In genomic region chr17:85931955-85932354, GRCm38 (mm10) we compare ENCODE assay signal across 29 mouse cellular contexts.
DNase-seq lines count a peak whose midpoint lies in the region; ATAC-seq and TF ChIP-seq lines count a peak whose summit lies in the region.
"Had no signal": no experiment of that assay in that cellular context is flagged by ENCODE, and none has a peak within 500 bp of the region (broad histone marks: within the 10 kb centered on the region; RNA-seq: fewer than 3 reads in every experiment).

No protein-coding gene starts in this region.

- peaks cover 3% of the 10 kb centered on the region; the same call in 1 of the 2 replicates for H3K9me3 ChIP-seq in forebrain, embryonic 10.5 days
- H3K9me3 ChIP-seq in forebrain, embryonic 14.5 days (replicated peaks; ENCODE audit: control insufficient read depth, low read length) = no peaks in the 10 kb centered on the region
- H3K9me3 ChIP-seq in CH12.LX (replicated peaks; ENCODE audit: low read length) = peaks cover 2% of the 10 kb centered on the region
- H3K9me3 ChIP-seq in limb, embryonic 10.5 days (replicated peaks) = no peaks in the 10 kb centered on the region
- peaks cover 1% of the 10 kb centered on the region for H3K9me3 ChIP-seq in limb, embryonic 13.5 days
- H3K9me3 ChIP-seq in hindbrain, embryonic 10.5 days = peaks cover 2% of the 10 kb centered on the region
- H3K9me3 ChIP-seq: heart, embryonic 15.5 days had no signal

- no peak for TF ChIP-seq POLR2A in CH12.LX (IDR thresholded peaks at IDR 0.05; ENCODE audit: low read depth, low read length)

- H3K4me3 ChIP-seq in forebrain, embryonic 10.5 days = no peak overlapping the region
- no peak overlapping the region for H3K4me3 ChIP-seq in forebrain, embryonic 14.5 days (ENCODE audit: low read depth, low read length)
- H3K4me3 ChIP-seq in CH12.LX (replicated peaks in 1 of 3; ENCODE audit: low read depth in 2 of 3, low read length in 2 of 3, poor library complexity in 1 of 3) = no peak overlapping the region
- 0 out of 2 replicates have a peak overlapping the region, but pooled peaks have one; percentile 34 for H3K4me3 ChIP-seq in limb, embryonic 10.5 days
- no peak overlapping the region for H3K4me3 ChIP-seq in limb, embryonic 13.5 days
- no peak overlapping the region for H3K4me3 ChIP-seq in hindbrain, embryonic 10.5 days
- H3K4me3 ChIP-seq: embryonic facial prominence, embryonic 13.5 days; erythroblast, embryonic 14.5 days; forebrain, embryonic 13.5 days; heart, embryonic 12.5 days; heart, embryonic 15.5 days had no signal

- in situ Hi-C loops in CH12.LX (cut with MboI; ENCODE audit: low pct_ligation_motif_present, low pct_unique_long_range_greater_than_20kb, low sequenced_read_pairs) = no loop called here

- no peaks in the 10 kb centered on the region for H3K79me2 ChIP-seq in CH12.LX (replicated peaks; ENCODE audit: control insufficient read depth, extremely low read depth, insufficient read depth, poor library complexity, severe bottlenecking)

- H3K4me1 ChIP-seq in forebrain, embryonic 10.5 days = peaks cover 33% of the 10 kb centered on the region
- H3K4me1 ChIP-seq in forebrain, embryonic 14.5 days (ENCODE audit: control insufficient read depth, insufficient read depth, low read length) = no peaks in the 10 kb centered on the region
- H3K4me1 ChIP-seq in CH12.LX (ENCODE audit: control insufficient read depth in 1 of 2, insufficient read depth in 2 of 2) = peaks cover 11 to 34% of the 10 kb centered on the region in 2 experiments
- H3K4me1 ChIP-seq in limb, embryonic 10.5 days = peaks cover 87% of the 10 kb centered on the region
- peaks cover 82% of the 10 kb centered on the region for H3K4me1 ChIP-seq in limb, embryonic 13.5 days
- H3K4me1 ChIP-seq in hindbrain, embryonic 10.5 days (replicated peaks) = peaks cover 35% of the 10 kb centered on the region
- H3K4me1 ChIP-seq: heart, embryonic 12.5 days; heart, embryonic 15.5 days had no signal

- no peak for TF ChIP-seq RAD21 in CH12.LX (IDR thresholded peaks at IDR 0.05; ENCODE audit: low read depth, low read length)

- dilution Hi-C loops in CH12.LX (cut with MboI; ENCODE audit: extremely low pct_ligation_motif_present, extremely low pct_unique_long_range_greater_than_20kb, low sequenced_read_pairs) = no loop called here

- H3K36me3 ChIP-seq in forebrain, embryonic 10.5 days (replicated peaks) = no peaks in the 10 kb centered on the region
- H3K36me3 ChIP-seq in forebrain, embryonic 14.5 days (ENCODE audit: control insufficient read depth, insufficient read depth, low read length) = no peaks in the 10 kb centered on the region
- no peaks in the 10 kb centered on the region for H3K36me3 ChIP-seq in CH12.LX (replicated peaks in 1 of 2; ENCODE audit: control insufficient read depth in 1 of 2, insufficient read depth in 1 of 2, low read length in 1 of 2)
- no peaks in the 10 kb centered on the region; the same call in 1 of the 2 replicates for H3K36me3 ChIP-seq in limb, embryonic 10.5 days
- no peaks in the 10 kb centered on the region for H3K36me3 ChIP-seq in limb, embryonic 13.5 days
- H3K36me3 ChIP-seq in hindbrain, embryonic 10.5 days = no peaks in the 10 kb centered on the region
- H3K36me3 ChIP-seq: embryonic facial prominence, embryonic 13.5 days; G1E; heart, embryonic 12.5 days; heart, embryonic 15.5 days had no signal

- H3K27ac ChIP-seq in forebrain, embryonic 10.5 days = 0 out of 2 replicates have a peak overlapping the region, but pooled peaks have one; percentile 8
- no peak overlapping the region for H3K27ac ChIP-seq in forebrain, embryonic 14.5 days (ENCODE audit: low read depth, low read length)
- H3K27ac ChIP-seq in CH12.LX (ENCODE audit: insufficient read depth, low read depth) = peak overlapping the region; percentile 2; the same call in 1 of the 2 replicates
- H3K27ac ChIP-seq in limb, embryonic 10.5 days = peak overlapping the region; percentile 88
- peak overlapping the region; percentile 87 for H3K27ac ChIP-seq in limb, embryonic 13.5 days
- H3K27ac ChIP-seq in hindbrain, embryonic 10.5 days = no peak overlapping the region
- H3K27ac ChIP-seq: forebrain, embryonic 13.5 days; heart, embryonic 15.5 days; hindbrain, embryonic 14.5 days; hindbrain, postnatal 0 days had no signal

- no peak for DNase-seq in forebrain, embryonic 10.5 days (ENCODE audit: extremely low spot score, low spot score)
- no peak for DNase-seq in forebrain, embryonic 14.5 days (ENCODE audit: low spot score)
- peak; percentile 74 for DNase-seq in CH12.LX (ENCODE audit: extremely low read depth)
- peak; percentile 56 for DNase-seq in limb, embryonic 10.5 days (ENCODE audit: low spot score)
- DNase-seq in layer of hippocampus, postnatal 10 days (ENCODE audit: low spot score in 2 of 2) = no peak
- DNase-seq in hindbrain, embryonic 10.5 days (ENCODE audit: low spot score) = no peak
- DNase-seq in lung, postnatal 36 days = no peak
- DNase-seq: adrenal gland, postnatal 10 days; adrenal gland, postnatal 36 days; cerebellum, adult 11 months; cerebellum, adult 2 months; cerebellum, adult 9-11 months; cerebellum, postnatal 36 days; forebrain, postnatal 0 days; gastrocnemius, postnatal 25 days; heart, adult 18-20 months; heart, postnatal 10 days; heart, postnatal 36 days had no signal

- H3K9ac ChIP-seq in forebrain, embryonic 14.5 days (ENCODE audit: low read length) = no peak overlapping the region
- H3K9ac ChIP-seq in CH12.LX (ENCODE audit: insufficient read depth, low read depth) = no peak overlapping the region
- H3K9ac ChIP-seq in limb, embryonic 13.5 days = no peak overlapping the region
- H3K9ac ChIP-seq: forebrain, embryonic 13.5 days; forebrain, postnatal 0 days; heart, embryonic 12.5 days; heart, embryonic 15.5 days; hindbrain, embryonic 14.5 days had no signal

- ATAC-seq in forebrain, embryonic 14.5 days = no peak
- ATAC-seq in limb, embryonic 13.5 days (ENCODE audit: low FRiP score, low read depth) = no peak
- ATAC-seq: forebrain, embryonic 13.5 days; forebrain, postnatal 0 days; hindbrain, postnatal 0 days; inflammation-experienced regulatory T-cells, adult 6 months; Patski had no signal

- WGBS in forebrain, embryonic 10.5 days = 90% methylated on average over 10 of the region's 10 CpGs
- 89% methylated on average over 10 of the region's 10 CpGs for WGBS in forebrain, embryonic 14.5 days
- 42% methylated on average over 10 of the region's 10 CpGs for WGBS in limb, embryonic 10.5 days
- 24% methylated on average over 10 of the region's 10 CpGs for WGBS in limb, embryonic 13.5 days
- WGBS in hindbrain, embryonic 10.5 days = 89% methylated on average over 10 of the region's 10 CpGs

- H3K27me3 ChIP-seq in forebrain, embryonic 10.5 days (ENCODE audit: poor library complexity, severe bottlenecking) = no peaks in the 10 kb centered on the region; the same call in 1 of the 2 replicates
- H3K27me3 ChIP-seq in forebrain, embryonic 14.5 days (replicated peaks; ENCODE audit: control insufficient read depth, insufficient read depth, low read length) = no peaks in the 10 kb centered on the region
- H3K27me3 ChIP-seq in CH12.LX (replicated peaks) = no peaks in the 10 kb centered on the region
- peaks cover 44% of the 10 kb centered on the region for H3K27me3 ChIP-seq in limb, embryonic 10.5 days (ENCODE audit: low read depth, poor library complexity, severe bottlenecking)
- H3K27me3 ChIP-seq in limb, embryonic 13.5 days = peaks cover 42% of the 10 kb centered on the region
- peaks cover 24% of the 10 kb centered on the region for H3K27me3 ChIP-seq in hindbrain, embryonic 10.5 days (ENCODE audit: insufficient read depth, poor library complexity, severe bottlenecking)
- H3K27me3 ChIP-seq: forebrain, embryonic 13.5 days; heart, embryonic 15.5 days had no signal

- TF ChIP-seq EP300 in CH12.LX (IDR thresholded peaks at IDR 0.05; ENCODE audit: low read length) = no peak

- no peak overlapping the region for H3K4me2 ChIP-seq in forebrain, embryonic 14.5 days (ENCODE audit: low read length)
- H3K4me2 ChIP-seq in CH12.LX (ENCODE audit: insufficient read depth, low read depth, poor library complexity, severe bottlenecking) = no peak overlapping the region
- H3K4me2 ChIP-seq in limb, embryonic 13.5 days (replicated peaks) = peak overlapping the region; percentile 53; the same call in 1 of the 2 replicates
- H3K4me2 ChIP-seq: forebrain, embryonic 13.5 days; heart, embryonic 12.5 days; heart, embryonic 15.5 days; hindbrain, embryonic 14.5 days had no signal

- TF ChIP-seq CTCF in CH12.LX (conservative IDR thresholded peaks at IDR 0.05 in 1 of 2, IDR thresholded peaks at IDR 0.05 in 1 of 2; ENCODE audit: low read depth in 2 of 2, low read length in 2 of 2) = no peak

TF ChIP-seq in CH12.LX, 34 proteins besides CTCF, POLR2A, EP300 and RAD21:
- TF ChIP-seq BHLHE40 (IDR thresholded peaks at IDR 0.05; ENCODE audit: low read depth, low read length) = peak; percentile 72
- peak; percentile 44; the same call in 1 of the 2 replicates for TF ChIP-seq TBP (conservative IDR thresholded peaks at IDR 0.05; ENCODE audit: low read depth, low read length)
- TF ChIP-seq ELF1 (IDR thresholded peaks at IDR 0.05; ENCODE audit: low read depth, low read length) = peak; percentile 62
- TF ChIP-seq SMC3 (IDR thresholded peaks at IDR 0.05; ENCODE audit: low read depth, low read length) = no peak
TF ChIP-seq in CH12.LX: peak in this region for 3.

Comparison
In these comparisons a context has a peak if more than half of its experiments do, and no peak if none do; other contexts are left out.
1. H3K27ac ChIP-seq: peak in forebrain, embryonic 10.5 days (single experiment), CH12.LX (single experiment), limb, embryonic 10.5 days (single experiment) and limb, embryonic 13.5 days (single experiment); none in forebrain, embryonic 14.5 days (single experiment) and hindbrain, embryonic 10.5 days (single experiment).
2. DNase-seq: peak in CH12.LX (single experiment) and limb, embryonic 10.5 days (single experiment); none in forebrain, embryonic 10.5 days (single experiment), forebrain, embryonic 14.5 days (single experiment), layer of hippocampus, postnatal 10 days (0 of 2), hindbrain, embryonic 10.5 days (single experiment) and lung, postnatal 36 days (single experiment).